Mouse (Mus musculus) Patski (cell line): ENCODE data around the gene Tubg1. TPM values are rescaled to one million over a fixed set of nuclear protein-coding genes. Genes with fewer than 3 reads are reported as not detected.

Experiments used
- ATAC-seq: fragments of 100-300 bp; one replicate; pipeline ENCODE4 v1.8.0; 2021
- CTCF ChIA-PET: fragments of 350-600 bp; sonication (Branson Sonifier 250); formaldehyde crosslinking; loops from one replicate; lab custom pipeline; 2022; ENCODE audit warnings: inconsistent platforms; lab: Charles Lee
- POLR2A ChIA-PET: fragments of 350-600 bp; sonication (Branson Sonifier 250); formaldehyde crosslinking; loops from one replicate; lab custom pipeline; 2022; ENCODE audit warnings: antibody characterized with exemption, inconsistent platforms; lab: Charles Lee
- DNase-seq: peaks from one replicate; pipeline ENCODE4 v3.0.0-alpha.2; 2011; ENCODE audit warnings: low read depth, low spot score
- H3K27me3 ChIP-seq: fragments of 371-371 bp; one replicate; pipeline ENCODE4 v1.5.1; 2021
- CTCF ChIP-seq: fragments of 100-300 bp; IDR thresholded peaks from one replicate; pipeline ENCODE4 v1.5.1; 2021
- in situ Hi-C: fragments of 300-500 bp; cut with MboI; formaldehyde crosslinking; loops from 3 replicates; pipeline ENCODE4 v1.11.1; 2018; ENCODE audit warnings: low pct_unique_long_range_greater_than_20kb, mixed read lengths
- polyA plus RNA-seq: library from polyadenylated mRNA; unstranded; gene quantifications from one replicate; pipeline ENCODE4 v1.2.3, GENCODE M21; 2021

The Tubg1 gene
- polyA plus RNA-seq, 1 experiment from 2014 or later, result 70.2 TPM

GRCm38 (mm10) chr11:101174851-101175628 is 55.3 kb downstream of the Tubg1 start, which contains the start of gene Ccr10:
Gene Ccr10, minus strand, starts transcription at chr11:101175443.
- ChIA-PET CTCF (interaction anchor here (1.0 to 3.2 kb wide), 5 partner anchors 35 to 81 kb away, joined by 3 to 12 read pairs (median 3); partner anchors contain the start of genes Psmc3ip, Retreg3 and Tubg1), POLR2A (no interaction called here)
- in situ Hi-C loops, result loop anchor here (5.0 to 10.0 kb wide), 2 partner anchors 93 to 200 kb away; partner anchors contain the start of genes Cavin1 and Coasy
- no peaks in the 10 kb centered on the region for H3K27me3 ChIP-seq
- TF ChIP-seq CTCF, result no peak
- DNase-seq, result no peak
- ATAC-seq, result no peak

GRCm38 (mm10) chr11:101175636-101176116 is 55.9 kb downstream of the Tubg1 start:
- in situ Hi-C loops, result loop anchor here (10.0 kb wide), 1 partner anchor 201 kb away; the partner anchor contains the start of gene Cavin1
- H3K27me3 ChIP-seq, result no peaks in the 10 kb centered on the region
- ATAC-seq (no peak), DNase-seq (no peak)
- no peak for TF ChIP-seq CTCF
- CTCF ChIA-PET, result interaction anchor here (0.9 to 3.2 kb wide), 11 partner anchors 12 to 116 kb away, joined by 3 to 13 read pairs (median 4); partner anchors contain the start of genes Naglu, Psmc3ip, Retreg3 and Tubg1
- POLR2A ChIA-PET, result interaction anchor here (0.6 to 2.8 kb wide), 2 partner anchors 80 to 81 kb away, joined by 3 to 10 read pairs; partner anchors contain the start of gene Psmc3ip

Other genes starting within 250 kb of the Tubg1 start
- gene Stat3, start 180.4 kb upstream of the Tubg1 start, polyA plus RNA-seq, result 152 TPM
- 211 TPM for gene Cavin1, start 149.1 kb upstream of the Tubg1 start, polyA plus RNA-seq
- 141 TPM for gene Atp6v0a1, start 110.5 kb upstream of the Tubg1 start, polyA plus RNA-seq
- gene Naglu, start 49.9 kb upstream of the Tubg1 start, polyA plus RNA-seq, result 46.4 TPM
- gene Hsd17b1, start 41.5 kb upstream of the Tubg1 start, polyA plus RNA-seq, result 0.83 TPM
- 45.7 TPM for gene Coasy, start 37.4 kb upstream of the Tubg1 start, polyA plus RNA-seq
- gene Mlx, start 32.7 kb upstream of the Tubg1 start, polyA plus RNA-seq, result 44.5 TPM
- gene Psmc3ip, start 24.5 kb upstream of the Tubg1 start, polyA plus RNA-seq, result 20.6 TPM
- 72.2 TPM for gene Retreg3, start within 50 bp of the Tubg1 start, polyA plus RNA-seq
- gene Tubg2, start 36.0 kb downstream of the Tubg1 start, polyA plus RNA-seq, result 3.5 TPM
- 10.8 TPM for gene Cntnap1, start 50.6 kb downstream of the Tubg1 start, polyA plus RNA-seq
- 33.3 TPM for gene Plekhh3, start 51.4 kb downstream of the Tubg1 start, polyA plus RNA-seq
- gene Ccr10, start 55.5 kb downstream of the Tubg1 start, polyA plus RNA-seq, result 0.95 TPM
- gene Ezh1, start 106.5 kb downstream of the Tubg1 start, polyA plus RNA-seq, result 52.0 TPM
- gene Ramp2, start 126.1 kb downstream of the Tubg1 start, polyA plus RNA-seq, result 27.3 TPM
- 104 TPM for gene Vps25, start 133.8 kb downstream of the Tubg1 start, polyA plus RNA-seq
- 53.9 TPM for gene Wnk4, start 140.6 kb downstream of the Tubg1 start, polyA plus RNA-seq
- gene Cntd1, start 159.1 kb downstream of the Tubg1 start, polyA plus RNA-seq, result 1.0 TPM
- 118 TPM for gene Coa3, start 159.2 kb downstream of the Tubg1 start, polyA plus RNA-seq
- 203 TPM for gene Becn1, start 182.3 kb downstream of the Tubg1 start, polyA plus RNA-seq
- 101 TPM for gene Psme3, start 196.3 kb downstream of the Tubg1 start, polyA plus RNA-seq
- gene Aoc2, start 205.1 kb downstream of the Tubg1 start, polyA plus RNA-seq, result 2.3 TPM
- gene Aoc3, start 210.7 kb downstream of the Tubg1 start, polyA plus RNA-seq, result 0.04 TPM
- gene G6pc, start 247.6 kb downstream of the Tubg1 start, polyA plus RNA-seq, result not detected